Mouse (Mus musculus) heart, embryonic 10.5 days (tissue): ENCODE results near the gene Pno1. TPM values are rescaled to one million over a fixed set of nuclear protein-coding genes. Genes with fewer than 3 reads are reported as not detected.
A peak's percentile ranks its signal among the peaks of the same experiment; 100 is the strongest.
"Not testable (repeated sequence)": the region's sequence is repeated elsewhere in the genome, so short reads cannot be mapped to it uniquely, and the experiment has no call there.

Experiments used
- DNase-seq: peaks from one replicate; pipeline ENCODE4 v3.0.0-alpha.2; 2017; ENCODE audit warnings: low spot score
- H3K27ac ChIP-seq: fragments of 300-500 bp; sonication (generic); 2 replicates; pipeline ENCODE4 v1.5.1; 2016; ENCODE audit warnings: mild to moderate bottlenecking
- H3K27me3 ChIP-seq: fragments of 300-500 bp; sonication (generic); 2 replicates; pipeline ENCODE4 v1.6.1; 2016; ENCODE audit warnings: mild to moderate bottlenecking; ENCODE audit not compliant: poor library complexity, insufficient read depth, severe bottlenecking
- H3K36me3 ChIP-seq: fragments of 300-500 bp; sonication (generic); 2 replicates; pipeline ENCODE4 v1.6.1; 2016; ENCODE audit warnings: mild to moderate bottlenecking, moderate library complexity
- H3K4me1 ChIP-seq: fragments of 300-500 bp; sonication (generic); 2 replicates; pipeline ENCODE4 v1.6.1; 2016; ENCODE audit warnings: mild to moderate bottlenecking
- H3K4me3 ChIP-seq: fragments of 300-500 bp; sonication (generic); 2 replicates; pipeline ENCODE4 v1.5.1; 2016; ENCODE audit warnings: mild to moderate bottlenecking, moderate library complexity
- H3K9me3 ChIP-seq: fragments of 300-500 bp; sonication (generic); 2 replicates; pipeline ENCODE4 v1.6.1; 2016; ENCODE audit warnings: mild to moderate bottlenecking, moderate library complexity
- WGBS: fragments of 180-500 bp; shearing (Covaris S2); methylation state at CpG from one replicate; pipeline ENCODE4 v1.1.7; 2016; 5-methylcytosine and 5-hydroxymethylcytosine counted together
- polyA plus RNA-seq: library from polyadenylated mRNA; unstranded; fragments of >200 nt; fragmentation: Nextera tagmentation; extraction: Ambion mirVana; gene quantifications from 2 replicates; pipeline ENCODE4 v1.2.1, GENCODE M21; 2016

The Pno1 gene
- polyA plus RNA-seq = 95.4 and 114 TPM in 2 replicates

DNA sequence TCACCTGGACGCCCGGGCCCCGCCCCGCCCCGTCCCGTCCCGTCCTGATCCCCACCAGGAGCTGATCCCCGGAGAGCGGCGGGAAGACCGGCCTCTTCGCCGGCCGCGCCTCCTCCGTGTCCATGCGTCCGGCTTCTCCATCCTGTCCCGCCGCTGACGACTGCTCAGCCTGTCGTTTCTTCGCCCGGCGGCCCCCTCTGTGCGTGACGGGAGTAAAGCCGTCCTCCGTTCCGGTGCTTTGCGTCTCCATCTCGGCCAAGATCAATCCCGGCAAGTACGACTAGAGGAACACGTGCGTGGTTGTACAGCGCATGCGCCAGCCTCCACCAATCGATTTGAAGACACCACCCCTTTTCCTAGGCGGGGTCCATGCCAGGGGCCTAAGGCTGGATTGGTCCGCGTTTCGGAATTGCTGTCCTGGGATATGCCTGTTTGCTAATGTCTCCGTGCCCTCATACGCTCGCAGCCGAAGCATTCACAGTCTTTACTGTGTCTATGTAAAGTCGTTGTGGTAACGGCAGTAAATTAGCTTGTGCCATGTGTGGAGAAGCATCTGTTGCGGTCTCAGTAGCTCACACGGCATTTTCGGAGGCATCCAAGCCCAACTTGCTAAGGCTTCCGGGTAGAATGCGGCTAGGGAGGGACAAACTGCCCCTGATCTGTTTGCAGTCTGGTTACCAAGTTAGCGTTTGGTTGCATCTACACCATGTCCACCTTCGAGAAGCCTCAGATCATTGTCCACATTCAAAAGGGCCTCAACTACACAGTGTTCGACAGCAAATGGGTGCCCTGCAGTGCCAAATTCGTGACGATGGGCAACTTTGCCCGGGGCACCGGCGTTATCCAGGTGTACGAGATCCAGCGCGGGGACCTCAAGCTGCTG is at the start of gene Pno1:
Gene Pno1, minus strand, starts transcription at position 311 of the 883 bp plus-strand sequence.
- no peaks in the 10 kb centered on the region for H3K9me3 ChIP-seq
- peaks cover 14% of the 10 kb centered on the region for H3K4me1 ChIP-seq
- DNase-seq = peak; percentile 98
- H3K27ac ChIP-seq = peak within 1 kb of the TSS; percentile 94
- WGBS = under 1% methylated on average over 65 of the region's 65 CpGs
- H3K27me3 ChIP-seq = no peaks in the 10 kb centered on the region
- H3K36me3 ChIP-seq = peaks cover 22% of the 10 kb centered on the region
- peak within 1 kb of the TSS; percentile 84 for H3K4me3 ChIP-seq

DNA sequence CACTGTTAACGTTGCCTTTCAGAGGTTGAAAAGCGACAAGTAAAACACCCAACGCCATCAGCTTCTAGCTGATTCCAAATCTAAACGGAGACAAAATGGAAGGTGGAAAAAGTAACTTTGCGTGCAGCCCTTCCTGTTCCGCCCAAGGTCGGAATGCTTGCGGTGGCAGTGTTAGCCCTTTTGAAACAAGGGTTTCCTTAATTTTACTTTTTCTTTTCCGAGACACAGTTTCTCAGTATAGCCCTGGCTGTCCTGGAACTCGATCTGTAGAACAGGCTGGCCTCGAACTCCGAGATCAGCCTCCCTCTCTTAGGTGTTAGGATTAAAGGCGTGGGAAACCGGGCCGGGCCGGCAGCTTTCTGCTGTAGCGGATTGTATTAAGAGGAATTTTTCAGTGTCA is 46.5 kb upstream of the Pno1 start:
- WGBS = under 1% methylated on average over 17 of the region's 17 CpGs
- Histone ChIP-seq H3K4me1 (peaks cover 12% of the 10 kb centered on the region), H3K4me3 (peak overlapping the region; percentile 88), H3K9me3 (no peaks in the 10 kb centered on the region), H3K36me3 (no peaks in the 10 kb centered on the region), H3K27ac (peak overlapping the region; percentile 97), H3K27me3 (no peaks in the 10 kb centered on the region)
- no peak for DNase-seq

DNA sequence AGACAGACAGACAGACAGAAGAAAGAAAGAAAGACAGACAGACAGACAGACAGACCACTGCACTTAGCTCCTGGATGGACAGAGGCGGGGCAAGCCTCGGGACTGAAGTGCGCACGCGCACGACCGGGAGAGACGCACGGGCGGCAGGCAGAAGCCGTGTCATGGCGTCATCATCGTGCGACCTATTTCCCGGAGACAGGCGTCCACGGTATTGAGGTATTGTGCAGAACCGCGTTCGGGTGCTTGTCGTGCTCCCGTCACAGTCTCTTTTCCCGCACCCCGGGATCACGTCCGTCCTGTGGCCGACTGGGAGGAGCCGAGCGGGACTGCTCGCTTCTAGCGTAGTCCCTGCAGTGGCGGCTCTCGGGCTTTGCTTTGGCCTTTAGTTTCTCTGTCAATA is 46.1 kb upstream of the Pno1 start, which contains the start of gene C1d:
Gene C1d, plus strand, starts transcription at position 137 of the 400 bp plus-strand sequence.
- no peaks in the 10 kb centered on the region for H3K36me3 ChIP-seq
- under 1% methylated on average over 33 of the region's 33 CpGs for WGBS
- peak within 1 kb of the TSS; percentile 88 for H3K4me3 ChIP-seq
- peak within 1 kb of the TSS; percentile 97 for H3K27ac ChIP-seq
- peak; percentile 96 for DNase-seq
- no peaks in the 10 kb centered on the region for H3K27me3 ChIP-seq
- no peaks in the 10 kb centered on the region for H3K9me3 ChIP-seq
- peaks cover 12% of the 10 kb centered on the region for H3K4me1 ChIP-seq

GRCm38 (mm10) chr11:17256813-17257365 is 45.5 kb upstream of the Pno1 start:
- Histone ChIP-seq H3K36me3 (no peaks in the 10 kb centered on the region), H3K9me3 (no peaks in the 10 kb centered on the region), H3K4me1 (peaks cover 12% of the 10 kb centered on the region), H3K4me3 (peak overlapping the region; percentile 88), H3K27me3 (no peaks in the 10 kb centered on the region), H3K27ac (peak overlapping the region; percentile 97)
- 59% methylated on average over 8 of the region's 8 CpGs for WGBS
- DNase-seq = no peak

- H3K9me3 ChIP-seq = no peaks in the 10 kb centered on the region
- H3K4me1 ChIP-seq = no peaks in the 10 kb centered on the region
- H3K36me3 ChIP-seq = no peaks in the 10 kb centered on the region
- H3K27ac ChIP-seq = no peak overlapping the region
- no peaks in the 10 kb centered on the region for H3K27me3 ChIP-seq
- H3K4me3 ChIP-seq = no peak overlapping the region
- no peak for DNase-seq
These were observed 37.3 kb upstream of the Pno1 start for GRCm38 (mm10) chr11:17248715-17249114.

GRCm38 (mm10) chr11:17238598-17238997 is 27.2 kb upstream of the Pno1 start:
- not testable (repeated sequence) for H3K36me3 ChIP-seq, H3K4me1 ChIP-seq
- 80% methylated on average over 5 of the region's 5 CpGs for WGBS

GRCm38 (mm10) chr11:17236449-17237037 is 25.2 kb upstream of the Pno1 start:
- Histone ChIP-seq H3K27ac (no peak overlapping the region), H3K4me3 (no peak overlapping the region), H3K27me3 (no peaks in the 10 kb centered on the region), H3K36me3 (peaks cover 19% of the 10 kb centered on the region), H3K4me1 (peaks cover 9% of the 10 kb centered on the region; the same call in 1 of the 2 replicates), H3K9me3 (no peaks in the 10 kb centered on the region)
- no peak for DNase-seq
- 79% methylated on average over 5 of the region's 5 CpGs for WGBS

More at GRCm38 (mm10) chr11:17238598-17238997, 27.2 kb upstream of the Pno1 start:
- DNase-seq, H3K27me3 ChIP-seq, H3K27ac ChIP-seq, H3K4me3 ChIP-seq, H3K9me3 ChIP-seq: not testable (repeated sequence)

GRCm38 (mm10) chr11:17232792-17233191 is 21.4 kb upstream of the Pno1 start:
- peak; percentile 82 for DNase-seq
- H3K27ac ChIP-seq = no peak overlapping the region
- WGBS = 45% methylated on average over 5 of the region's 5 CpGs

GRCm38 (mm10) chr11:17221126-17221525 is 9.8 kb upstream of the Pno1 start:
- no peaks in the 10 kb centered on the region for H3K9me3 ChIP-seq
- DNase-seq = no peak
- no peaks in the 10 kb centered on the region for H3K4me1 ChIP-seq
- no peak overlapping the region for H3K4me3 ChIP-seq
- H3K36me3 ChIP-seq = peaks cover 20% of the 10 kb centered on the region; the same call in 1 of the 2 replicates
- H3K27ac ChIP-seq = no peak overlapping the region
- WGBS = 97% methylated on average over 8 of the region's 8 CpGs
- no peaks in the 10 kb centered on the region for H3K27me3 ChIP-seq

More at GRCm38 (mm10) chr11:17232792-17233191, 21.4 kb upstream of the Pno1 start:
- Histone ChIP-seq H3K4me3 (no peak overlapping the region), H3K9me3 (no peaks in the 10 kb centered on the region), H3K27me3 (no peaks in the 10 kb centered on the region), H3K36me3 (peaks cover 23% of the 10 kb centered on the region), H3K4me1 (peaks cover 9% of the 10 kb centered on the region; the same call in 1 of the 2 replicates)

DNA sequence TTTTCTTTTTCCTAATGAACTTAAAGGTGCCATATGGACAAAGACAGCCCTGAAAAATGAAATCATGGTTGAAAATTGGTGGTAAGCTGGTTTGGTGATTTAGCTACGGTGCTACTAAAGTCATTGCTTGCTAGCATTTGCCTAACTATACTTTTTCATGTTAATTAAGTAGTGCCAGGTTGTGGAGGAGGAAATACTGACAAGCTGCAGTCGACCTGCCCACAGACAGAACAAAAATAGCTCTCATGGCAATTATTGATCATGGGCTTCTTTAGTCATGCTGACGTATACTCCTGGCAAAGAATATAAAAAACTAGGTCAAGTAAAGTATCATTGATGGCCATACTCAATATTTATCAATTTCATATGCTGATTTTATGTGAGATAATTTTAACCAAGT is 4.1 kb upstream of the Pno1 start:
- DNase-seq = no peak
- WGBS = 89% methylated on average over 3 of the region's 3 CpGs
- Histone ChIP-seq H3K27me3 (no peaks in the 10 kb centered on the region), H3K4me3 (no peak overlapping the region), H3K36me3 (no peaks in the 10 kb centered on the region), H3K4me1 (peaks cover 14% of the 10 kb centered on the region), H3K27ac (no peak overlapping the region), H3K9me3 (no peaks in the 10 kb centered on the region)

GRCm38 (mm10) chr11:17212903-17213509 is 1.6 kb upstream of the Pno1 start:
- Histone ChIP-seq H3K36me3 (peaks cover 12% of the 10 kb centered on the region), H3K4me3 (peak overlapping the region; percentile 84), H3K4me1 (peaks cover 14% of the 10 kb centered on the region), H3K9me3 (no peaks in the 10 kb centered on the region), H3K27ac (no peak overlapping the region), H3K27me3 (no peaks in the 10 kb centered on the region)
- no peak for DNase-seq
- WGBS = 51% methylated on average over 5 of the region's 5 CpGs

DNA sequence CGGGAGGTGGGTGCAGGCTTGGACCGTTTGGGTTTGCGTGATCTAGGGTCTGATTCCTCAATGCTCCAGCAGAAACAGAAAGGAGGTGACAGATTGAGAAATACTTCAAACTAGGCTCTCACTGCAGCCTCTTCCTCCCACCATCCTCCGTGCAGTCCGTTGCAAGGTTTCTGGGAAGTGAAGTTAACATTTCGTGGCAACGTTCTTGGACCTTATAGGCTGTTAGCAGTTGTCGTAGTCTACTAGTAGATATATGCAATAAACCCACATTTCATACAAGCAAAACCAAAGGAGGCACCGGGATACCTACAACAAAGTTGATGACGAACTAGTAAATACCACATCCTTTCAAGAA is 750 bp upstream of the Pno1 start:
- H3K27ac ChIP-seq = peak overlapping the region; percentile 94
- 3% methylated on average over 10 of the region's 10 CpGs for WGBS
- no peak for DNase-seq

More for the DNA sequence above, 750 bp upstream of the Pno1 start:
- peaks cover 14% of the 10 kb centered on the region for H3K4me1 ChIP-seq
- H3K4me3 ChIP-seq = peak overlapping the region; percentile 84
- H3K9me3 ChIP-seq = no peaks in the 10 kb centered on the region
- H3K36me3 ChIP-seq = peaks cover 19% of the 10 kb centered on the region
- H3K27me3 ChIP-seq = no peaks in the 10 kb centered on the region
